Mouse (Mus musculus) CD4-positive, CD25-positive, alpha-beta regulatory T cell, adult 4 months (primary cell): ENCODE measurements around the gene Naa35. TPM values are rescaled to one million over a fixed set of nuclear protein-coding genes. Genes with fewer than 3 reads are reported as not detected.
"Not testable (repeated sequence)": the region's sequence is repeated elsewhere in the genome, so short reads cannot be mapped to it uniquely, and the experiment has no call there.

ENCODE experiments used
- ATAC-seq: one replicate; pipeline ENCODE4 v1.8.0; 2017
- polyA plus RNA-seq, 2 experiments: library from polyadenylated mRNA; unstranded; fragments of 100-300 nt; shearing (Covaris generic); gene quantifications; one replicate each; pipeline ENCODE4 v1.2.1; 2017

The Naa35 gene
- polyA plus RNA-seq, 2 experiments from 2014 or later, result 85.9 to 96.8 TPM

- ATAC-seq, result no peak
Observed at GRCm38 (mm10) chr13:59580954-59581353, 4.1 kb upstream of the Naa35 start.

- ATAC-seq, result peak; percentile 2
Observed at GRCm38 (mm10) chr13:59584481-59584880, 578 bp upstream of the Naa35 start.

GRCm38 (mm10) chr13:59585648-59586005 lies 568 bp downstream of the Naa35 start:
- no peak for ATAC-seq

- no peak for ATAC-seq
Observed at GRCm38 (mm10) chr13:59587201-59587600, 2.1 kb downstream of the Naa35 start.

GRCm38 (mm10) chr13:59589672-59590071 lies 4.6 kb downstream of the Naa35 start:
- no peak for ATAC-seq

- ATAC-seq, result no peak
Observed at GRCm38 (mm10) chr13:59590691-59591090, 5.6 kb downstream of the Naa35 start.

GRCm38 (mm10) chr13:59592058-59592457 lies 7.0 kb downstream of the Naa35 start:
- not testable (repeated sequence) for ATAC-seq

GRCm38 (mm10) chr13:59592630-59593029 lies 7.6 kb downstream of the Naa35 start:
- ATAC-seq, result no peak

GRCm38 (mm10) chr13:59603096-59603495 lies 18.0 kb downstream of the Naa35 start:
- ATAC-seq, result no peak

GRCm38 (mm10) chr13:59604511-59604910 lies 19.5 kb downstream of the Naa35 start:
- ATAC-seq, result no peak

- ATAC-seq, result no peak
Observed at GRCm38 (mm10) chr13:59605221-59605922, 20.3 kb downstream of the Naa35 start.

- ATAC-seq, result no peak
Observed at GRCm38 (mm10) chr13:59609885-59610284, 24.8 kb downstream of the Naa35 start.

- ATAC-seq, result no peak
Observed at GRCm38 (mm10) chr13:59610437-59610836, 25.4 kb downstream of the Naa35 start.

GRCm38 (mm10) chr13:59613868-59614267 lies 28.8 kb downstream of the Naa35 start:
- no peak for ATAC-seq

GRCm38 (mm10) chr13:59615152-59615551 lies 30.1 kb downstream of the Naa35 start:
- ATAC-seq, result no peak

- no peak for ATAC-seq
Observed at GRCm38 (mm10) chr13:59615554-59615953, 30.5 kb downstream of the Naa35 start.

- no peak for ATAC-seq
Observed at GRCm38 (mm10) chr13:59618463-59618862, 33.4 kb downstream of the Naa35 start.

- ATAC-seq, result no peak
Observed at GRCm38 (mm10) chr13:59621643-59622489, 36.8 kb downstream of the Naa35 start.

GRCm38 (mm10) chr13:59624389-59624788 lies 39.3 kb downstream of the Naa35 start:
- no peak for ATAC-seq

- ATAC-seq, result no peak
Observed at GRCm38 (mm10) chr13:59624903-59625302, 39.8 kb downstream of the Naa35 start.

GRCm38 (mm10) chr13:59626739-59627138 lies 41.7 kb downstream of the Naa35 start:
- ATAC-seq, result no peak

GRCm38 (mm10) chr13:59634637-59635036 lies 49.6 kb downstream of the Naa35 start:
- ATAC-seq, result no peak

- ATAC-seq, result no peak
Observed at GRCm38 (mm10) chr13:59637800-59638199, 52.7 kb downstream of the Naa35 start.
